Mouse (Mus musculus) heart, embryonic 11.5 days (tissue): ENCODE results near the gene Kcnc1. TPM values are rescaled to one million over a fixed set of nuclear protein-coding genes. Genes with fewer than 3 reads are reported as not detected.
A peak's percentile ranks its signal among the peaks of the same experiment; 100 is the strongest.

Experiments
- ATAC-seq: fragments of 200-750 bp; cut with Nextera tagmentation; replicated peaks from 2 replicates; pipeline ENCODE4 v1.8.0; 2017; ENCODE audit warnings: moderate library complexity; ENCODE audit not compliant: insufficient number of reproducible peaks, low FRiP score, low TSS enrichment
- H3K27ac ChIP-seq: fragments of 300-500 bp; sonication (generic); 2 replicates; pipeline ENCODE4 v1.5.1; 2014; ENCODE audit warnings: mild to moderate bottlenecking, low read depth, low read length
- H3K27me3 ChIP-seq: fragments of 300-500 bp; sonication (generic); 2 replicates; pipeline ENCODE4 v1.6.1; 2014; ENCODE audit warnings: mild to moderate bottlenecking, low read length, mixed read lengths; ENCODE audit not compliant: control insufficient read depth, insufficient read depth
- H3K36me3 ChIP-seq: fragments of 300-500 bp; sonication (generic); 2 replicates; pipeline ENCODE4 v1.6.1; 2014; ENCODE audit warnings: mild to moderate bottlenecking, low read length, moderate library complexity, mixed read lengths; ENCODE audit not compliant: control insufficient read depth, insufficient read depth
- H3K4me1 ChIP-seq: fragments of 300-500 bp; sonication (generic); 2 replicates; pipeline ENCODE4 v1.6.1; 2014; ENCODE audit warnings: low read length; ENCODE audit not compliant: control insufficient read depth, insufficient read depth
- H3K4me2 ChIP-seq: fragments of 300-500 bp; sonication (generic); 2 replicates; pipeline ENCODE4 v1.6.1; 2014; ENCODE audit warnings: mild to moderate bottlenecking, moderate library complexity
- H3K4me3 ChIP-seq: fragments of 300-500 bp; sonication (generic); 2 replicates; pipeline ENCODE4 v1.5.1; 2014; ENCODE audit warnings: low read depth, low read length
- H3K9ac ChIP-seq: fragments of 300-500 bp; sonication (generic); 2 replicates; pipeline ENCODE4 v1.6.1; 2014; ENCODE audit warnings: mild to moderate bottlenecking, low read depth, low read length, moderate library complexity
- H3K9me3 ChIP-seq: fragments of 300-500 bp; sonication (generic); replicated peaks from 2 replicates; pipeline ENCODE4 v1.6.1; 2016; ENCODE audit warnings: low read length; ENCODE audit not compliant: control insufficient read depth
- WGBS: fragments of 180-500 bp; shearing (Covaris S2); extraction: QIAGEN DNeasy Blood & Tissue Kit; methylation state at CpG from one replicate; pipeline ENCODE4 v1.1.7; 2014; ENCODE audit not compliant: insufficient replicate concordance; 5-methylcytosine and 5-hydroxymethylcytosine counted together
- polyA plus RNA-seq: library from polyadenylated mRNA; unstranded; fragments of >200 nt; fragmentation: Nextera tagmentation; extraction: Ambion mirVana; gene quantifications from 2 replicates; pipeline ENCODE4 v1.2.1, GENCODE M21; 2014

Kcnc1 gene
- polyA plus RNA-seq, 1 experiment from 2014 or later, result 0.21 TPM

DNA sequence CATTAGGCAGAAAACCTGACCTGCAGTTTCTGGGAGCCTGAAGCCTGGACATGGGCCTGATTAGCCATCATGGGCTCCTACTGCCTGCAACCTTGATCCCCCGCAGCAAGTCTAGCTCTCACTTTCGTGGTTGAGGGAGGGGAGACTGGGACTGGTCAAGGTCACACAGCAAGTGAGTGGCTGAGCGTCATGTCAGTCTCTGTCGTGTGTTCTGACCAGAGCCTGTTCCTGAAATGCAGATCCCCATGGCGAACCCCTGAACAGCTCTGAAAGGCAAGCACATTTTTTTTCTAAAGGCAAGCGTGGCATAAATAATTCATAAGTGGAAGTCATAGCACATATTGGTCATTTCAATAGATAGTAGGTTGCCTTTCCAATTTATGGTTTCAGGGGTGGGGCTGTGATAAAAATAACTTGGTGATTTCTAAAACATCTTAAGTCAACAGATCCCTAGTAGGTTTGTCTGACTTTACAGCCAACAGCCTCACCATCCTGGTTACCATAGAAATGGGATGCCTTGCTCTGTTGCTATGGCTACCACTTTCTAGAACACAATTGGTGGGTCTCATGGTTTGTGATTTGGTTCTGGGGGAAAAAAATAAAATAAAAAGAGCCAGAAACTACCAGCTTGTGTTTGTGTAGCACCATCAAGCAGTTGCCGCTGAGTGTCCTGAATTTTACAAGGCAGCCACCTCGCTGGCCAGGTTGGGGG lies 25.9 kb downstream of the Kcnc1 start:
- ATAC-seq, result no peak
- 67% methylated on average over 8 of the region's 8 CpGs for WGBS
- no peaks in the 10 kb centered on the region for H3K4me1 ChIP-seq

DNA sequence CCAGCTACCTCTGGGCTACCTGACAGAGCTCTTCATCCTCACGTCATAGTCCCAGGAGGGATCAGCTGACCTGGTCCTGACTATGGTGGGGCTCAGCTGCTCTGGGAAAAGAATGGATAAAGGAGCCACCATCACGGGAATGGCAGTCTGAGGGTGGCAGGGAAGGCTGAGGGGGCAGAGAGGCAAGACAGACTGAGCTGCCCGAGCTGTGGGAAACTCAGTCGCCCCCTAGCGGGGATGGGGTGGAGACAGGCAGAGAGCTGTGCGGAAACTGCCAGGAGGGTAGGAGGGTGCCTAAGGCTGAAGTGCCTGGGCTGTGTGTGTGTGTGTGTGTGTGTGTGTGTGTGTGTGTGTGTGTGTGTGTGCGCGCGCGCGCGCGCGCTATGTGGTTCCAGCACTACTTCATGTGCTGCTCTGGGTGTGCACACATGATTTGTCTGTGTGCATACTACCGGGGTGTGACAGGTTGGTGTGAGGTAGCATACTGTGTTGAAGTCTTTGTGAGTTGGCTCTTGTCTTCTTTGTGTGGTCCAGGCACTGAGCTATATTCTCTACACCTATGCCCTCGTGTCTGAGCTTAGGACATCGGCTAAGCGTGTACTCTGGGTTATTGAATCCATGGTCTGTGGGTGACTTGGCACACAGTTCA lies 26.6 kb downstream of the Kcnc1 start:
- Histone ChIP-seq H3K9me3 (no peaks in the 10 kb centered on the region), H3K9ac (no peak overlapping the region), H3K4me2 (no peak overlapping the region), H3K27ac (no peak overlapping the region), H3K4me1 (no peaks in the 10 kb centered on the region), H3K4me3 (no peak overlapping the region), H3K27me3 (peaks cover 5% of the 10 kb centered on the region; the same call in 1 of the 2 replicates), H3K36me3 (no peaks in the 10 kb centered on the region)
- ATAC-seq, result no peak
- WGBS, result 57% methylated on average over 18 of the region's 18 CpGs

More for the DNA sequence above, 25.9 kb downstream of the Kcnc1 start:
- no peak overlapping the region for H3K9ac ChIP-seq
- H3K36me3 ChIP-seq, result no peaks in the 10 kb centered on the region
- no peak overlapping the region for H3K27ac ChIP-seq
- peaks cover 5% of the 10 kb centered on the region; the same call in 1 of the 2 replicates for H3K27me3 ChIP-seq
- H3K9me3 ChIP-seq, result no peaks in the 10 kb centered on the region
- no peak overlapping the region for H3K4me3 ChIP-seq
- no peak overlapping the region for H3K4me2 ChIP-seq

DNA sequence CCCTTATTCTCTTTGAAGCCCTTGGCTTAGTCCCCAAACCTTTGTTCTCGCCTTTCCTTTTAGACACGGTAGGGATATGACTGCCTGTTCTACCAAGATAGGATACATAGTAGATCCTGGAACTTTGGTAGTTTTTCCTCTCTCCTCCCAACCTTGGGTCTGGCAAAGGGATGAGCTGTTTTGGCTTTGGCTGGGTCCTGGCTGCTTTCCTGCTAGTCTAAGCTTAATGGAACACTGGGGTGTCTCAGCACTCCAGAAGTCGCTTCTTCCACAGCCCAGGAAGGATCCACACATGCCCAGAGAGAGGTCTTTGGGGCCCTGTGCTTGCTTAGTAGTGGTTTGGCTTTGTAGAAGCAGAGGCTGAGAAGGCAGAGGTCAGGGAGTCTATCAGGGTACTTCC lies 27.7 kb downstream of the Kcnc1 start:
- Histone ChIP-seq H3K27me3 (peaks cover 5% of the 10 kb centered on the region; the same call in 1 of the 2 replicates), H3K4me2 (no peak overlapping the region), H3K36me3 (no peaks in the 10 kb centered on the region), H3K4me1 (no peaks in the 10 kb centered on the region), H3K27ac (no peak overlapping the region), H3K4me3 (no peak overlapping the region), H3K9me3 (no peaks in the 10 kb centered on the region), H3K9ac (no peak overlapping the region)
- no peak for ATAC-seq
- 55% methylated on average over 3 of the region's 3 CpGs for WGBS

DNA sequence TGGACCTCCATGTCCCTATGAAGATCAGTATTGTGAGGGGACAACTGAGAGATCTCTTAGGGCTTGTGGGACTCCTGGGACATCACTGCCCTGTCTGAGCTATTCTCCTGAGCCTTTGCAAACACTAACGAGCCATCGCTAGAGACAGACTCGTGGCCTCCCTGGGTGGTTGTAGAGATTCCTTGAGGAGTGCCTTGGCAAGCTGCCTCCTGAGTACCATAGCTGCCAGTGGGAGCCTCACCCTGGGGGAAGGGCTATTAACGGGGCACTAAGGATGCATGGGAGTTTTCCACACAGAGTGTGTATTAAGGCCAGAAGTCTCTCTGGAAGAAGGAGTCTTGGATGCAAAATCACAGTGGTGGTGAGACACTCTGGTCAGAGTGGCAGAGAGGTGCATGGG lies 28.7 kb downstream of the Kcnc1 start:
- H3K4me1 ChIP-seq, result no peaks in the 10 kb centered on the region
- no peaks in the 10 kb centered on the region for H3K9me3 ChIP-seq
- H3K4me3 ChIP-seq, result no peak overlapping the region
- no peak for ATAC-seq
- H3K27me3 ChIP-seq, result peaks cover 5% of the 10 kb centered on the region; the same call in 1 of the 2 replicates
- H3K9ac ChIP-seq, result no peak overlapping the region
- no peak overlapping the region for H3K27ac ChIP-seq
- WGBS, result 71% methylated on average over 4 of the region's 4 CpGs
- H3K4me2 ChIP-seq, result no peak overlapping the region
- no peaks in the 10 kb centered on the region for H3K36me3 ChIP-seq

DNA sequence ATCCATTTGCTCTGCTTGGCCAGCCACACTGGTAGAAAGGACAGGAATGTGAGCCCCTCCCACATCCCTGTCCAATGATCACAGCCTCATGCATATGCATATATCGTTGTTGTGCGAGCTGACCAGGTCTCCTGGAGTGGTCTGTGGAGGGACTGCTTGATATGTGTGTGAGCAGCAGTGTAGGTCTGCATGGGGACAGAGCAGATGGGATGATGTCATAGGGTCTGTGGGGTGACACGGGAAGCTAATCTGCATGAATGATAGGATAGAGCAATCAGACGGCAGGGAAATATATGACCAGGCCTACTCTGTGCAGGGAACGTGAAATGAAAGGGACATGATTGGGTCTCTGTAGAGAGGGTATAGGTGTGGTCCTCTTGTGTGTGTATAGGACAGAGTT lies 37.6 kb downstream of the Kcnc1 start:
- H3K4me2 ChIP-seq, result no peak overlapping the region
- no peak overlapping the region for H3K4me3 ChIP-seq
- H3K4me1 ChIP-seq, result no peaks in the 10 kb centered on the region
- H3K9ac ChIP-seq, result no peak overlapping the region
- H3K36me3 ChIP-seq, result no peaks in the 10 kb centered on the region
- H3K9me3 ChIP-seq, result no peaks in the 10 kb centered on the region
- no peak overlapping the region for H3K27ac ChIP-seq
- ATAC-seq, result 0 out of 2 replicates have a peak, but pooled peaks have one; percentile 2
- H3K27me3 ChIP-seq, result no peaks in the 10 kb centered on the region
- WGBS, result 59% methylated on average over 5 of the region's 5 CpGs

DNA sequence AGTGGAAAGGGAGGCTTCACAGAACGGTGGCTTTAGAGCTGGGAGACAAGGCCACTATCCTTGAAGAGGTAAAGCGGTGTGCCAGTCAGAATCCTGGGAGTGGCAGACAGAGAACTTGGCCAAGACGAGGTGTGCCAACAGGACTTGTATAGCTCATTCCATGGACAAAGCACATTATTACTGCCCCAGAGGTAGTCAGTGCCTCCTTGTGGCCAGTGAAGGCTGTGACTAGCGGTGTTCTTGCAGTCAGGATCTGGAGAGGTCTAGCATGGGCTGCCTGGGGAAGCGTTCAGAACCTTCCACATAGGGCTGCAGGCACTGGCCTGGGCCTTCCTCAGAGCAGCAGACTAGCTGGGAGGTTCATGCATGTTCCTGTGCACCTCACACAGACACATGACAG lies 39.5 kb downstream of the Kcnc1 start:
- 90% methylated on average over 5 of the region's 5 CpGs for WGBS
- no peak overlapping the region for H3K27ac ChIP-seq
- no peaks in the 10 kb centered on the region for H3K9me3 ChIP-seq
- no peaks in the 10 kb centered on the region for H3K36me3 ChIP-seq
- no peak overlapping the region for H3K4me3 ChIP-seq
- no peaks in the 10 kb centered on the region for H3K27me3 ChIP-seq
- no peak overlapping the region for H3K9ac ChIP-seq
- H3K4me2 ChIP-seq, result no peak overlapping the region
- no peaks in the 10 kb centered on the region for H3K4me1 ChIP-seq
- no peak for ATAC-seq

DNA sequence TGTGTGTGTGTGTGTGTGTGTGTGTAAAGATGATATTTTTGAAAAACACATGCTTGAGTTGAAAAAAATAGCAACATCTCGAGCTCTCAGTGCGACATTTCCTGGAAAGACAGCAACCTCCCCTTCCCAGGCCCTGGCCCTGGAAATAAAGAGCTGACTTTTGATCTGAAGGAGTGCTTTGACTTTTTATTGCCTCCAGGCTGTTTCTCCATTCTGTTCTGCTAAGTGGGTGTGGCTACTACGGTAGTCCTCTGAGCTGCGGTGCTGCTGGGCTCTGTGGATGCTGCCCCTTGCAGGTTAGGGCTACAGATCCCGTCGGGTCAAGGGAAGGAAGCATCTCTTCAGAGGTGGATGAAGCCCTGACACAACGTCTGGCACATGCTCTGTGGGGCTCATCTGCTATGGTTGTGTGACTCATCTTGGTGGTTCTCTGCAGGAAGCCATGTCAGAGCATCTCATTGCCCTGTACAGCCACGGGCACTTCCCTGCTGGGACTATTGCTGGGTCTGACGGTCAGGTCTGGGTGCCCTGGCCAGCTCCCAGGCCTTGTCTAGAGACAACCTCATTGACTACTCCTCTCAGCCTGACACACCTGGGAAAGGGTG lies 42.3 kb downstream of the Kcnc1 start:
- Histone ChIP-seq H3K27me3 (no peaks in the 10 kb centered on the region), H3K4me2 (no peak overlapping the region), H3K4me1 (no peaks in the 10 kb centered on the region), H3K36me3 (no peaks in the 10 kb centered on the region), H3K27ac (no peak overlapping the region), H3K9me3 (no peaks in the 10 kb centered on the region), H3K4me3 (no peak overlapping the region), H3K9ac (no peak overlapping the region)
- ATAC-seq, result no peak
- 69% methylated on average over 9 of the region's 9 CpGs for WGBS

DNA sequence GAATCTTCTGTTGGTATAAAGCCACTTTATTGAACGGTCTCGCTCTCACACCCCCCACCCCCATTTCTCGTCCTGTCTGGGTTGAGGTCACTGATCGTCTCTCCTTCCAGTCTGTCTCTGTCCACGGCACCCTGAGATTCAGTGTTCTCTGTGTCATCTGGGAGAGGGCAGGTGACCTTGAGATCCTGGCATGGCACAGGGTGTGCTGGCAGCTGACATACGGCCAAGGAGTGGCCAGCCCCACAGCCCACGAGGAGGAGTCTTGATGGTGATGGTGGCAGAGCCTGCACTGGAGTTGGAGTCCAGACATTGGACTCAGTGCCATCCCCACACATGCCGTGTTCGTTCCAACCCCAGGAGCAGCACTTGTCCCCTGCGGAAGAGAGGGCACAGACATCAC lies 46.9 kb downstream of the Kcnc1 start:
- no peak overlapping the region for H3K9ac ChIP-seq
- no peaks in the 10 kb centered on the region for H3K27me3 ChIP-seq
- 84% methylated on average over 10 of the region's 10 CpGs for WGBS
- no peak overlapping the region for H3K27ac ChIP-seq
- H3K4me1 ChIP-seq, result no peaks in the 10 kb centered on the region
- H3K9me3 ChIP-seq, result no peaks in the 10 kb centered on the region
- no peak overlapping the region for H3K4me2 ChIP-seq
- ATAC-seq, result no peak
- no peaks in the 10 kb centered on the region for H3K36me3 ChIP-seq
- H3K4me3 ChIP-seq, result no peak overlapping the region
